Mouse (Mus musculus) embryonic facial prominence, embryonic 14.5 days (tissue): ENCODE data around the gene Pdp2. TPM values are rescaled to one million over a fixed set of nuclear protein-coding genes. Genes with fewer than 3 reads are reported as not detected.

Source experiments
- ATAC-seq: fragments of 200-750 bp; cut with Nextera tagmentation; 2 replicates; pipeline ENCODE4 v1.8.0; 2017; ENCODE audit warnings: low read depth, moderate number of reproducible peaks, moderate TSS enrichment
- DNase-seq: peaks from one replicate; pipeline ENCODE4 v3.0.0-alpha.2; 2015; ENCODE audit warnings: low spot score
- H3K27ac ChIP-seq: fragments of 300-500 bp; sonication (generic); replicated peaks from 2 replicates; pipeline ENCODE4 v1.5.1; 2014; ENCODE audit warnings: low read depth, mild to moderate bottlenecking, low read length, moderate library complexity
- H3K27me3 ChIP-seq: fragments of 300-500 bp; sonication (generic); replicated peaks from 2 replicates; pipeline ENCODE4 v1.6.1; 2014; ENCODE audit warnings: low read length; ENCODE audit not compliant: control insufficient read depth, insufficient read depth
- H3K36me3 ChIP-seq: fragments of 300-500 bp; sonication (generic); 2 replicates; pipeline ENCODE4 v1.6.1; 2014; ENCODE audit warnings: low read length, mixed read lengths; ENCODE audit not compliant: control insufficient read depth, insufficient read depth
- H3K4me1 ChIP-seq: fragments of 300-500 bp; sonication (generic); 2 replicates; pipeline ENCODE4 v1.6.1; 2014; ENCODE audit warnings: antibody characterized with exemption, low read length; ENCODE audit not compliant: control insufficient read depth, insufficient read depth
- H3K4me2 ChIP-seq: fragments of 300-500 bp; sonication (generic); 2 replicates; pipeline ENCODE4 v1.6.1; 2014; ENCODE audit warnings: low read depth, mild to moderate bottlenecking, low read length, moderate library complexity, mixed read lengths
- H3K4me3 ChIP-seq: fragments of 300-500 bp; sonication (generic); 2 replicates; pipeline ENCODE4 v1.5.1; 2014; ENCODE audit warnings: low read depth, mild to moderate bottlenecking, low read length
- H3K9ac ChIP-seq: fragments of 300-500 bp; sonication (generic); 2 replicates; pipeline ENCODE4 v1.6.1; 2014; ENCODE audit warnings: low read depth, mild to moderate bottlenecking, low read length, moderate library complexity, mixed read lengths
- H3K9me3 ChIP-seq: fragments of 300-500 bp; sonication (generic); 2 replicates; pipeline ENCODE4 v1.6.1; 2016; ENCODE audit warnings: low read length; ENCODE audit not compliant: control insufficient read depth
- WGBS: fragments of 180-500 bp; shearing (Covaris S2); extraction: QIAGEN DNeasy Blood & Tissue Kit; methylation state at CpG from one replicate; pipeline ENCODE4 v1.1.7; 2014; 5-methylcytosine and 5-hydroxymethylcytosine counted together
- polyA plus RNA-seq: library from polyadenylated mRNA; unstranded; fragments of >200 nt; fragmentation: Nextera tagmentation; extraction: Ambion mirVana; gene quantifications from 2 replicates; pipeline ENCODE4 v1.2.1, GENCODE M21; 2014

The Pdp2 gene
- polyA plus RNA-seq, 1 experiment from 2014 or later: 8.1 TPM

DNA sequence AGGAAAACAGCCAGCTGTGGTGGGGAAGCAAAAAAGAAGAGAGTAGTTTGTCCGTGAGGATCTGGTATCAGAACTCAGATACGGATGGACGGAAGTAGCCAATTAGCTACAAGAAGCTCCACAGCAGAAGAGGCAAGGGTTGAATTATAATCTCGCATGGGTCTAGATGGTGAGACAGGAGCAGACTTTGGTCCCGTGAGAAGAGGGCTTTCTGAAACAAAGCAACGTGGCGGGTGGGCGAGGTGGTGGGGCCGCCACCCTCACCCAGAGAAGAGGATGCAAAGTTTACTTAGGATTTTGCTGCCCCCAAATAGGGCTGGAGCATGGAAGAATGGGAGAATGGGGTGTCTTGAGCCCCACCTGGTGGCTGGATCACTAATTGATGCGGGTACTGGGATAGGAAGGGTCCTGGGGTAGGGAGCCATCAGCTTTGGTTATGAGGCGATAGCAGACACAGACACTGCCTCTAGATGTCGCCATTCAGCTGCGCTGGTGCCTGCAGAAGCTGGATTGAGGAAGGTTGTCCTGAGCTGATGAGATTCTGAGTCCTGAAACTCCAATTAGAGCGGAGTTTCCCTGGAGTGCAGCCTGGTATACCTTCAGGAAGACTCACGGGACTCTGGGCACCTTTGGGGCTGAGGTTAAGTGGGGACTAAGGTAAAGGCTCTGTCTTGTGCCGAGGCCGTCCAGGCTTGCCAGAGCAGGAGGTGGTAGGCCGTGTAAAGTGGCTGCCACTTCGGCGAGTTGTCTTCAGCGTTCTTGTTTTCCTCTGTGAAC lies 11.4 kb downstream of the Pdp2 start:
- no peaks in the 10 kb centered on the region for H3K9me3 ChIP-seq
- peak overlapping the region; percentile 32; the same call in 1 of the 2 replicates for H3K9ac ChIP-seq
- peak overlapping the region; percentile 26 for H3K4me3 ChIP-seq
- peaks cover 5% of the 10 kb centered on the region; the same call in 1 of the 2 replicates for H3K4me1 ChIP-seq
- no peaks in the 10 kb centered on the region for H3K27me3 ChIP-seq
- peak; percentile 95 for DNase-seq
- H3K4me2 ChIP-seq: peak overlapping the region; percentile 49
- peak; percentile 92 for ATAC-seq
- no peaks in the 10 kb centered on the region for H3K36me3 ChIP-seq
- WGBS: 21% methylated on average over 21 of the region's 21 CpGs
- no peak overlapping the region for H3K27ac ChIP-seq

DNA sequence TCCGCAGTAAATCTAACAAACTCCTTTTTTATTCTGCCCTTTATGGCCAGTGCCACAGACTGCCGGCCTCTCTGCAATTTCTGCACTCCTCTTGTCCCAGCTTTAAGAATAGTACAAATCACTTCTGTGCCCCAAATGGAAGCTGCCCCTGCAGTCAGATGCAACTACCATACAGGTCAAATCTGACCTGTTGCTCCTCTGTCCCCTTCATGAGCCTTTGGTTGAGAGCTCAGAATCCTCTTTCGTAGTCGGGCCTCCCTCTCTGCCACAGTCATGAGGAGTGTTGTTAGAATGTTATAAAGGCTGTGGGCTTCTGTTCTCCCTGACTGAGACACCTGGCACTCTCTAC lies 12.0 kb downstream of the Pdp2 start:
- Histone ChIP-seq H3K4me3 (no peak overlapping the region), H3K9ac (0 out of 2 replicates have a peak overlapping the region, but pooled peaks have one; percentile 32), H3K9me3 (no peaks in the 10 kb centered on the region), H3K36me3 (no peaks in the 10 kb centered on the region), H3K27ac (no peak overlapping the region), H3K27me3 (no peaks in the 10 kb centered on the region), H3K4me1 (peaks cover 5% of the 10 kb centered on the region; the same call in 1 of the 2 replicates), H3K4me2 (no peak overlapping the region)
- no peak for ATAC-seq
- no peak for DNase-seq
- 74% methylated on average over 4 of the region's 4 CpGs for WGBS

DNA sequence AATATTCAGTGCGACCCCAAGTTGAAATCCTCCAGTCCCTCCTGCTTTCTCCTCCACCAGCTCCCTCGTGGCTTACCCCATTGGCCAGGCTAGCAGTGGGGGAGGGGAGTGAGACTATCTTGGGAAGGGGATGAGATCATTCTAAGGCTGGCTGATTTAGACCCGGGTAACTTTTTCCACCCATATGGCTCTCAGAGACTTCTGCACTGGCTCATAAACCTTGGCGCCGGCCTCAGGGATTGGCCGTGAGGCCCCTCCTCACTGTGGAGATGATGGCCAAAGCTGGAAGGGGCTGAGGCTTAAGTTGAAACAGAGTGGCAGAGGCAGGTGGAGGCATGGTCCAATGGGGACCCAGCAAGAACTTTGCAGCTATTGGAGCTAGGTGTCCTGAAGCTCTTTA lies 15.1 kb downstream of the Pdp2 start:
- WGBS: 39% methylated on average over 6 of the region's 6 CpGs
- Histone ChIP-seq H3K36me3 (no peaks in the 10 kb centered on the region), H3K9me3 (no peaks in the 10 kb centered on the region), H3K4me2 (no peak overlapping the region), H3K27me3 (no peaks in the 10 kb centered on the region), H3K27ac (no peak overlapping the region), H3K4me1 (peaks cover 5% of the 10 kb centered on the region; the same call in 1 of the 2 replicates), H3K9ac (no peak overlapping the region), H3K4me3 (no peak overlapping the region)
- DNase-seq (peak; percentile 42), ATAC-seq (peak; percentile 24; the same call in 1 of the 2 replicates)

DNA sequence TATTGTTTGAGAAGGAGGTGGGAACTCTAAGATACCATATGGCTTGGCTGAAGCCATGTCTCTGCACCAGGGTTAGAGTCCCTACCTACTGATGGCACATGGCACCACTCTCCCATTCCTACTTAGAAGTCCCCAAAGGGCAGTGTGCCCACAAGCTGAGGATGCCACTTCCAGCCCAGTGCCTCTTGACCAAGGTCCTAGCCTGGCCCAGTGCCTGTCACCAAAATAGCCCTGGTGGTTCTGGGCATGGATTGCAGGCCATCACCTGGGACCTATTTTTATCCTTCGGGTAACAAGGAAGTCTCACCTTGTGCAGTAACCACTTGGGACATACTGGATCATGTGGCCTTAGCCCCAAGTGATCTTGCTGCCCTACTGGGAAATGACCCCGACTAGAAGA lies 16.7 kb downstream of the Pdp2 start:
- 91% methylated on average over 2 of the region's 2 CpGs for WGBS
- no peak overlapping the region for H3K27ac ChIP-seq
- H3K9ac ChIP-seq: no peak overlapping the region
- no peak overlapping the region for H3K4me2 ChIP-seq
- no peaks in the 10 kb centered on the region for H3K9me3 ChIP-seq
- H3K4me3 ChIP-seq: no peak overlapping the region
- no peaks in the 10 kb centered on the region for H3K4me1 ChIP-seq
- no peak for DNase-seq
- no peaks in the 10 kb centered on the region for H3K36me3 ChIP-seq
- H3K27me3 ChIP-seq: no peaks in the 10 kb centered on the region
- no peak for ATAC-seq

DNA sequence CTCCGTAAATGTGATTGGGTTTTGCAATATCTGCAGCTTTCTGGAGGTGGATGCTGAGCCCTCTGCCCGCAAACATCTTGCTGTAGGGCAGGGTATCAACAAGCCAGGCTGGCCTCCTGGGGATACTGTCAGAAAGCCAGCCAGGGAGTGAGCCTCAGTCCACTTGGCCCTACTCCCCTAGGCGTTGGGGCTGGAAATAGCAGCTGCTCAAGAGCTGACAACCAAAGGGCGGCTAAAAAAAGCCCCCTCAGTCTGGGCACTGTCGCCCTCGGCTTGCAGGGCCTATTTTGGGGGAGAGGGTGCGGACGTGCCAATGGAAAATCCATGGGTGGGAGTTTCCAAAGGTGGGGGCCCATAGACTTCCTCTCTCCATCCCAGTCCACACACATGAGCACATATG lies 18.0 kb downstream of the Pdp2 start:
- Histone ChIP-seq H3K9me3 (no peaks in the 10 kb centered on the region), H3K27ac (no peak overlapping the region), H3K4me1 (no peaks in the 10 kb centered on the region), H3K4me2 (no peak overlapping the region), H3K36me3 (no peaks in the 10 kb centered on the region), H3K4me3 (no peak overlapping the region), H3K9ac (no peak overlapping the region), H3K27me3 (no peaks in the 10 kb centered on the region)
- DNase-seq (no peak), ATAC-seq (no peak)
- WGBS: 60% methylated on average over 8 of the region's 8 CpGs

DNA sequence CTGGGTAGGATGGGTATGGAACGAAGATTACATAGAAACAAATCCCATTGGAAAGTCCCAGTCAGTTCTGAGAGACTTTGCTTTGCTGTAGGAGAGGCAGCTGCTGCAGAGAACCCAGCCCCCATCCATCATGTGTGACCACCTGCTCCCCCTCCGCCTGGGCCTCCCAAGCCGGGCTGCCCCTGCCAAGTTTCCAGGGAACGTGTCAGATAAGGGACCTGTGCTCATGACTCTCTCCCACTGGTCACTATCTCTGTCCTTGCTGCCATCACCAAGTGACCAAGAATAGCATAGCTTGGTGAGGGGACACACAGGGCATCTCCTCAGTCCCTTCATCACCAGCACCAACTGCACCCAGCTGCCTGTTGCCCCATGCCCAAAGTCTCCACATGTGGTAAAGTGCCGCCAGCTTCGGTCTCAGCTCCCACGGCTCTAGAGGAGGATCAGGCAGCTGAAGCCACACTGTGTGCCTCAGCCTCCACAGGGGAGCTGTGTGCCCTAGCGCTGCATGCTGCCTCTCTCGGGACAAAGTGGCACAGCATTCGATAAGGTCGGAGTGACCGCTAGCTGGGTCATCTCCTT lies 19.0 kb downstream of the Pdp2 start:
- no peak overlapping the region for H3K27ac ChIP-seq
- ATAC-seq: peak; percentile 42; the same call in 1 of the 2 replicates

DNA sequence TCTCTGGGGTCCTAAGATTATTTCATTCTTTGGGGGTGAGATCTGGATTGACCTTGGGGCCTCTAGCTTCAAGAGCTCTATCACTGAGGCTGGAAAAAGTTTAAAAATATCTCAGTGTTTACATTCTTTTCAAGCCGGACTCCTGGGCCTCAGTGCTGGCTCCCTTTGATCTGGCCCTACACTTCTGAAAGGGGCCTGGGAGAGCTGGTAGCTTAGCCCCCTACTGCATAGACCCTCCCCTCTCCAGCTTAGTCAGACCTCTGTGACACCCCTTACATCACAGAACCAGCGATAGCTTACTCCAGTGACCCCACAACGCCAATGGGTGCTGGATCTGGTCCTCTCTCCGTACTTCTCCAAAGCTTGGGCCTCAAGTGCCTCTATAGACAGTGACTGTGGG lies 20.4 kb downstream of the Pdp2 start:
- 63% methylated on average over 4 of the region's 4 CpGs for WGBS
- Histone ChIP-seq H3K27me3 (no peaks in the 10 kb centered on the region), H3K4me1 (no peaks in the 10 kb centered on the region), H3K9me3 (no peaks in the 10 kb centered on the region), H3K27ac (no peak overlapping the region), H3K4me2 (no peak overlapping the region), H3K9ac (no peak overlapping the region), H3K4me3 (no peak overlapping the region), H3K36me3 (no peaks in the 10 kb centered on the region)
- DNase-seq (no peak), ATAC-seq (no peak)

More for the DNA sequence above, 19.0 kb downstream of the Pdp2 start:
- no peaks in the 10 kb centered on the region for H3K27me3 ChIP-seq
- no peak overlapping the region for H3K4me3 ChIP-seq
- H3K9ac ChIP-seq: no peak overlapping the region
- no peaks in the 10 kb centered on the region for H3K9me3 ChIP-seq
- peak; percentile 48 for DNase-seq
- H3K36me3 ChIP-seq: no peaks in the 10 kb centered on the region
- H3K4me2 ChIP-seq: no peak overlapping the region
- 82% methylated on average over 12 of the region's 12 CpGs for WGBS
- H3K4me1 ChIP-seq: no peaks in the 10 kb centered on the region

DNA sequence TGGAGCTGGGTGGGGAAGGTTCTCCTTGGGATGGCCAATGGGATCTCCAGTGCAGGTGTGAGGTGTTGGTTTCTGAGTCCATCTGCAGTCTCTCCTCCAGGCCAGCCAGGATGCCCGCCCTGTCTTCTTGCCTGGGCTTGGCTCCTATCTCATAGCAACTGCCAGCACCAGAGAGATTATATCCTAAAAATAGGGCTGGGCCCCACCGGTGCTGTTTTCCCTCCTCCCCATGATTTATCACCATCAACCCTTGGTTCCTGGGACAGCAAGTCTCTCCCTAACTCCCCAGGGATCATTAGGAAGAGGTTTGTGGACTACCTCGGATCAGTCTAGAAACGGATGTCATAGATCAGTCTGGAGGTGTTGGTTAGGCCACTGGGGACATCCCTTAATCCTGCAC lies 21.9 kb downstream of the Pdp2 start:
- H3K9ac ChIP-seq: no peak overlapping the region
- no peak for ATAC-seq
- H3K4me3 ChIP-seq: no peak overlapping the region
- H3K27me3 ChIP-seq: no peaks in the 10 kb centered on the region
- no peaks in the 10 kb centered on the region for H3K4me1 ChIP-seq
- H3K27ac ChIP-seq: no peak overlapping the region
- H3K9me3 ChIP-seq: no peaks in the 10 kb centered on the region
- H3K4me2 ChIP-seq: no peak overlapping the region
- DNase-seq: no peak
- 79% methylated on average over 4 of the region's 4 CpGs for WGBS
- H3K36me3 ChIP-seq: no peaks in the 10 kb centered on the region

DNA sequence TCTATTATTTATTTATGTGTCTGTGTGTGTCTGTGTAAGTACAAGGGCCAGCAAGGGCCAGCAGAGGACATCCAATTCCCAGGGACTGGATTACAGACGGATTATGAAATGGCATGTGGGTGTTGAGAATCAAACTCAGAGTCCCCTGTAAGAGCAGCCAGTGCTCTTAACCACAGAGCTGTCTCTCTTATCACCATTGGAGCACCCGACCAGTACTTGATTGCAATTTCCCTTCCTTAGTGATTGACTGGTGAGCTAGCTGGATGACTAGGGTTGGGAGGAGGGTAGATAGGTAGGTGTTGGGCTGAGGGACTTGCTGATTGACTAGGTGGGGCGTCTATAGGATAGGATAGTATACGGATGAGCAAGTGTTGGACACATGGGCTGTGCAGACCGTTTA lies 29.5 kb downstream of the Pdp2 start:
- H3K4me3 ChIP-seq: no peak overlapping the region
- 65% methylated on average over 5 of the region's 5 CpGs for WGBS

More for the DNA sequence above, 29.5 kb downstream of the Pdp2 start:
- H3K36me3 ChIP-seq: no peaks in the 10 kb centered on the region
- no peaks in the 10 kb centered on the region for H3K4me1 ChIP-seq
- no peak overlapping the region for H3K4me2 ChIP-seq
- H3K27ac ChIP-seq: no peak overlapping the region
- no peaks in the 10 kb centered on the region for H3K27me3 ChIP-seq
- DNase-seq (no peak), ATAC-seq (no peak)
- H3K9ac ChIP-seq: no peak overlapping the region
- no peaks in the 10 kb centered on the region for H3K9me3 ChIP-seq
